Mouse (Mus musculus) heart, embryonic 13.5 days (tissue): ENCODE results near the gene Nkain1. TPM values are rescaled to one million over a fixed set of nuclear protein-coding genes. Genes with fewer than 3 reads are reported as not detected.

Experiments
- ATAC-seq: fragments of 200-750 bp; cut with Nextera tagmentation; 2 replicates; pipeline ENCODE4 v1.8.0; 2017; ENCODE audit warnings: moderate TSS enrichment; ENCODE audit not compliant: insufficient number of reproducible peaks, low FRiP score, low TSS enrichment; ENCODE audit errors: extremely low read depth
- H3K27ac ChIP-seq: fragments of 300-500 bp; sonication (generic); replicated peaks from 2 replicates; pipeline ENCODE4 v1.5.1; 2015; ENCODE audit warnings: moderate library complexity, mild to moderate bottlenecking, inconsistent platforms
- H3K27me3 ChIP-seq: fragments of 300-500 bp; sonication (generic); replicated peaks from 2 replicates; pipeline ENCODE4 v1.6.1; 2015; ENCODE audit warnings: mild to moderate bottlenecking, inconsistent platforms
- H3K36me3 ChIP-seq: fragments of 300-500 bp; sonication (generic); 2 replicates; pipeline ENCODE4 v1.6.1; 2015; ENCODE audit warnings: mild to moderate bottlenecking, inconsistent platforms
- H3K4me1 ChIP-seq: fragments of 300-500 bp; sonication (generic); 2 replicates; pipeline ENCODE4 v1.6.1; 2015; ENCODE audit warnings: inconsistent platforms
- H3K4me2 ChIP-seq: fragments of 300-500 bp; sonication (generic); 2 replicates; pipeline ENCODE4 v1.6.1; 2015; ENCODE audit warnings: inconsistent platforms, mild to moderate bottlenecking, moderate library complexity
- H3K4me3 ChIP-seq: fragments of 300-500 bp; sonication (generic); 2 replicates; pipeline ENCODE4 v1.5.1; 2015; ENCODE audit warnings: moderate library complexity, mild to moderate bottlenecking, inconsistent platforms
- H3K9ac ChIP-seq: fragments of 300-500 bp; sonication (generic); 2 replicates; pipeline ENCODE4 v1.6.1; 2015; ENCODE audit warnings: inconsistent platforms, mild to moderate bottlenecking, moderate library complexity
- H3K9me3 ChIP-seq: fragments of 300-500 bp; sonication (generic); 2 replicates; pipeline ENCODE4 v1.6.1; 2016; ENCODE audit warnings: inconsistent platforms
- WGBS: fragments of 180-500 bp; shearing (Covaris S2); methylation state at CpG from one replicate; pipeline ENCODE4 v1.1.7; 2015; ENCODE audit warnings: mixed read lengths; 5-methylcytosine and 5-hydroxymethylcytosine counted together
- polyA plus RNA-seq: library from polyadenylated mRNA; unstranded; fragments of >200 nt; fragmentation: Nextera tagmentation; extraction: Ambion mirVana; gene quantifications from 2 replicates; pipeline ENCODE4 v1.2.1, GENCODE M21; 2015

Gene Nkain1
- 0.37 and 0.72 TPM in 2 replicates for polyA plus RNA-seq

GRCm38 (mm10) chr4:130574048-130574413 lies at the start of gene Nkain1:
Gene Nkain1 (minus strand): TSS chr4:130574173.
- Histone ChIP-seq H3K4me1 (peaks cover 33% of the 10 kb centered on the region), H3K27me3 (peaks cover 26% of the 10 kb centered on the region), H3K4me2 (peak within 1 kb of the TSS; percentile 100), H3K27ac (no peak within 1 kb of the TSS), H3K4me3 (peak within 1 kb of the TSS; percentile 78), H3K9ac (peak within 1 kb of the TSS; percentile 87), H3K9me3 (no peaks in the 10 kb centered on the region), H3K36me3 (no peaks in the 10 kb centered on the region)
- ATAC-seq, result peak; percentile 47; the same call in 1 of the 2 replicates
- under 1% methylated on average over 35 of the region's 41 CpGs for WGBS

GRCm38 (mm10) chr4:130578734-130579274 lies 4.8 kb upstream of the Nkain1 start:
- ATAC-seq, result no peak
- H3K9ac ChIP-seq, result no peak overlapping the region
- 0 out of 2 replicates have a peak, but pooled peaks cover 11% of the 10 kb centered on the region for H3K27me3 ChIP-seq
- no peak overlapping the region for H3K4me2 ChIP-seq
- peaks cover 23% of the 10 kb centered on the region for H3K4me1 ChIP-seq
- 42% methylated on average over 9 of the region's 9 CpGs for WGBS
- H3K9me3 ChIP-seq, result no peaks in the 10 kb centered on the region
- no peaks in the 10 kb centered on the region for H3K36me3 ChIP-seq
- H3K4me3 ChIP-seq, result no peak overlapping the region
- H3K27ac ChIP-seq, result no peak overlapping the region

GRCm38 (mm10) chr4:130577081-130577480 lies 3.1 kb upstream of the Nkain1 start:
- ATAC-seq, result no peak
- Histone ChIP-seq H3K27me3 (peaks cover 26% of the 10 kb centered on the region), H3K9me3 (no peaks in the 10 kb centered on the region), H3K4me3 (no peak overlapping the region), H3K36me3 (no peaks in the 10 kb centered on the region), H3K9ac (no peak overlapping the region), H3K27ac (no peak overlapping the region), H3K4me2 (no peak overlapping the region), H3K4me1 (peaks cover 28% of the 10 kb centered on the region)
- WGBS, result 77% methylated on average over 6 of the region's 6 CpGs

GRCm38 (mm10) chr4:130576247-130576931 lies 2.4 kb upstream of the Nkain1 start:
- Histone ChIP-seq H3K4me3 (no peak overlapping the region), H3K27me3 (peaks cover 26% of the 10 kb centered on the region), H3K4me1 (peaks cover 29% of the 10 kb centered on the region), H3K27ac (no peak overlapping the region), H3K9ac (no peak overlapping the region), H3K36me3 (no peaks in the 10 kb centered on the region), H3K9me3 (no peaks in the 10 kb centered on the region), H3K4me2 (no peak overlapping the region)
- no peak for ATAC-seq
- WGBS, result 41% methylated on average over 13 of the region's 13 CpGs

- no peak overlapping the region for H3K4me2 ChIP-seq
- H3K9ac ChIP-seq, result no peak overlapping the region
- 78% methylated on average over 3 of the region's 3 CpGs for WGBS
- H3K4me3 ChIP-seq, result no peak overlapping the region
- ATAC-seq, result no peak
- no peak overlapping the region for H3K27ac ChIP-seq
- peaks cover 26% of the 10 kb centered on the region for H3K27me3 ChIP-seq
- peaks cover 34% of the 10 kb centered on the region for H3K4me1 ChIP-seq
- no peaks in the 10 kb centered on the region for H3K9me3 ChIP-seq
- H3K36me3 ChIP-seq, result no peaks in the 10 kb centered on the region
Observed at GRCm38 (mm10) chr4:130575533-130575932, 1.6 kb upstream of the Nkain1 start.

GRCm38 (mm10) chr4:130574861-130575460 lies 988 bp upstream of the Nkain1 start:
- no peak overlapping the region for H3K27ac ChIP-seq
- H3K27me3 ChIP-seq, result peaks cover 26% of the 10 kb centered on the region
- no peak overlapping the region for H3K4me2 ChIP-seq
- H3K4me1 ChIP-seq, result peaks cover 34% of the 10 kb centered on the region
- no peak overlapping the region for H3K4me3 ChIP-seq
- no peaks in the 10 kb centered on the region for H3K9me3 ChIP-seq
- H3K36me3 ChIP-seq, result no peaks in the 10 kb centered on the region
- ATAC-seq, result no peak
- no peak overlapping the region for H3K9ac ChIP-seq
- WGBS, result 73% methylated on average over 7 of the region's 7 CpGs

GRCm38 (mm10) chr4:130573351-130574047 lies 474 bp downstream of the Nkain1 start:
- Histone ChIP-seq H3K4me3 (peak overlapping the region; percentile 78), H3K27me3 (peaks cover 26% of the 10 kb centered on the region), H3K27ac (no peak overlapping the region), H3K9ac (peak overlapping the region; percentile 87), H3K9me3 (no peaks in the 10 kb centered on the region), H3K36me3 (no peaks in the 10 kb centered on the region), H3K4me2 (peak overlapping the region; percentile 100), H3K4me1 (peaks cover 29% of the 10 kb centered on the region)
- WGBS, result under 1% methylated on average over 72 of the region's 76 CpGs
- peak; percentile 47; the same call in 1 of the 2 replicates for ATAC-seq

GRCm38 (mm10) chr4:130573012-130573350 lies 992 bp downstream of the Nkain1 start:
- peak overlapping the region; percentile 87 for H3K9ac ChIP-seq
- no peaks in the 10 kb centered on the region for H3K9me3 ChIP-seq
- H3K4me2 ChIP-seq, result peak overlapping the region; percentile 100
- 2% methylated on average over 6 of the region's 6 CpGs for WGBS
- no peak overlapping the region for H3K27ac ChIP-seq
- peaks cover 26% of the 10 kb centered on the region for H3K27me3 ChIP-seq
- no peak for ATAC-seq
- H3K4me1 ChIP-seq, result peaks cover 29% of the 10 kb centered on the region
- H3K36me3 ChIP-seq, result no peaks in the 10 kb centered on the region
- peak overlapping the region; percentile 78 for H3K4me3 ChIP-seq

- Histone ChIP-seq H3K36me3 (no peaks in the 10 kb centered on the region), H3K4me2 (peak overlapping the region; percentile 100), H3K9me3 (no peaks in the 10 kb centered on the region), H3K4me1 (peaks cover 29% of the 10 kb centered on the region), H3K27me3 (peaks cover 26% of the 10 kb centered on the region), H3K27ac (no peak overlapping the region), H3K9ac (no peak overlapping the region; the same call in 1 of the 2 replicates), H3K4me3 (peak overlapping the region; percentile 78)
- WGBS, result 49% methylated on average over 10 of the region's 10 CpGs
- no peak for ATAC-seq
Observed at GRCm38 (mm10) chr4:130572545-130572944, 1.4 kb downstream of the Nkain1 start.

GRCm38 (mm10) chr4:130570941-130571720 lies 2.8 kb downstream of the Nkain1 start:
- Histone ChIP-seq H3K27ac (no peak overlapping the region), H3K4me2 (no peak overlapping the region), H3K27me3 (peaks cover 26% of the 10 kb centered on the region), H3K9ac (0 out of 2 replicates have a peak overlapping the region, but pooled peaks have one; percentile 14), H3K36me3 (no peaks in the 10 kb centered on the region), H3K9me3 (no peaks in the 10 kb centered on the region), H3K4me1 (peaks cover 21% of the 10 kb centered on the region), H3K4me3 (no peak overlapping the region)
- no peak for ATAC-seq
- WGBS, result 50% methylated on average over 10 of the region's 10 CpGs
